Mouse (Mus musculus) CH12.LX (cell line): ENCODE data around the gene Pla2g5. TPM values are rescaled to one million over a fixed set of nuclear protein-coding genes. Genes with fewer than 3 reads are reported as not detected.

ENCODE experiments used
- DNase-seq: peaks from one replicate; pipeline ENCODE4 v3.0.0-alpha.2; 2013; ENCODE audit errors: extremely low read depth
- H3K27ac ChIP-seq: 2 replicates; pipeline ENCODE4 v1.5.1; 2012; ENCODE audit warnings: low read depth, mild to moderate bottlenecking, control low read depth, moderate library complexity; ENCODE audit not compliant: insufficient read depth
- H3K27me3 ChIP-seq: replicated peaks from 2 replicates; pipeline ENCODE3; 2012; ENCODE audit warnings: inconsistent platforms
- H3K36me3 ChIP-seq, 2 experiments: replicated peaks in 1 of 2; 2 replicates each; pipeline versions ENCODE3 to v1.6.1; 2012; ENCODE audit warnings: inconsistent platforms in 1 of 2, low read length in 1 of 2, mild to moderate bottlenecking in 1 of 2, mixed read lengths in 1 of 2, moderate library complexity in 1 of 2; ENCODE audit not compliant: control insufficient read depth in 1 of 2, insufficient read depth in 1 of 2
- H3K4me1 ChIP-seq, 2 experiments: 2 replicates each; pipeline ENCODE4 v1.6.1; 2012; ENCODE audit warnings: inconsistent platforms in 1 of 2, moderate library complexity in 1 of 2; ENCODE audit not compliant: insufficient read depth in 2 of 2, control insufficient read depth in 1 of 2
- H3K4me2 ChIP-seq: 2 replicates; pipeline ENCODE4 v1.6.1; 2012; ENCODE audit warnings: low read depth, mild to moderate bottlenecking, control low read depth; ENCODE audit not compliant: poor library complexity, insufficient read depth, severe bottlenecking
- H3K4me3 ChIP-seq, 3 experiments: fragments of 150-350 bp in 1 of 3; sonication (generic) in 1 of 3; replicated peaks in 1 of 3; 2 replicates each; pipeline versions ENCODE3 to v1.5.1; 2011 to 2012; ENCODE audit warnings: low read depth in 2 of 3, low read length in 2 of 3, mild to moderate bottlenecking in 2 of 3, moderate library complexity in 2 of 3, control low read depth in 1 of 3, improper control_type of control experiment in 1 of 3, inconsistent platforms in 1 of 3, mixed read lengths in 1 of 3; ENCODE audit not compliant: poor library complexity in 1 of 3
- H3K79me2 ChIP-seq: replicated peaks from 2 replicates; pipeline ENCODE4 v1.6.1; 2012; ENCODE audit warnings: mild to moderate bottlenecking, moderate library complexity; ENCODE audit not compliant: control insufficient read depth, poor library complexity, insufficient read depth, severe bottlenecking; ENCODE audit errors: extremely low read depth
- H3K9ac ChIP-seq: 2 replicates; pipeline ENCODE4 v1.6.1; 2012; ENCODE audit warnings: low read depth, mild to moderate bottlenecking, control low read depth, moderate library complexity; ENCODE audit not compliant: insufficient read depth
- H3K9me3 ChIP-seq: replicated peaks from 2 replicates; pipeline ENCODE3; 2012; ENCODE audit warnings: low read length, inconsistent platforms, mixed read lengths
- BHLHE40 ChIP-seq: IDR thresholded peaks from 2 replicates; pipeline ENCODE4 v1.6.1; 2011; ENCODE audit warnings: mild to moderate bottlenecking, low read depth, low read length, improper control_type of control experiment
- CTCF ChIP-seq, 2 experiments: IDR thresholded peaks in 1 of 2; conservative IDR thresholded peaks in 1 of 2; 2 replicates each; pipeline ENCODE4 v1.5.1; 2011 to 2012; ENCODE audit warnings: low read depth in 2 of 2, low read length in 2 of 2, improper control_type of control experiment in 1 of 2, inconsistent platforms in 1 of 2, mild to moderate bottlenecking in 1 of 2, moderate library complexity in 1 of 2
- ELF1 ChIP-seq: IDR thresholded peaks from 2 replicates; pipeline ENCODE4 v1.6.1; 2014; ENCODE audit warnings: low read depth, mild to moderate bottlenecking, inconsistent platforms, low read length, improper control_type of control experiment
- ETS1 ChIP-seq: conservative IDR thresholded peaks from 2 replicates; pipeline ENCODE4 v1.6.1; 2012; ENCODE audit warnings: low read depth, mild to moderate bottlenecking, inconsistent platforms, low read length, improper control_type of control experiment, moderate library complexity
- HCFC1 ChIP-seq: IDR thresholded peaks from 2 replicates; pipeline ENCODE4 v1.6.1; 2012; ENCODE audit warnings: low read depth, mild to moderate bottlenecking, inconsistent platforms, low read length, improper control_type of control experiment
- IRF4 ChIP-seq: IDR thresholded peaks from 2 replicates; pipeline ENCODE4 v1.6.1; 2014; ENCODE audit warnings: low read depth, mild to moderate bottlenecking, inconsistent platforms, low read length, improper control_type of control experiment
- JUND ChIP-seq: conservative IDR thresholded peaks from 2 replicates; pipeline ENCODE4 v1.6.1; 2011; ENCODE audit warnings: low read depth, low read length, improper control_type of control experiment
- MAFK ChIP-seq: IDR thresholded peaks from 2 replicates; pipeline ENCODE4 v1.6.1; 2011; ENCODE audit warnings: low read length, improper control_type of control experiment; ENCODE audit not compliant: insufficient replicate concordance
- MAX ChIP-seq: IDR thresholded peaks from 2 replicates; pipeline ENCODE4 v1.6.1; 2011; ENCODE audit warnings: low read length, improper control_type of control experiment
- MAZ ChIP-seq: IDR thresholded peaks from 2 replicates; pipeline ENCODE4 v1.6.1; 2012; ENCODE audit warnings: low read depth, mild to moderate bottlenecking, inconsistent platforms, low read length, improper control_type of control experiment, moderate library complexity
- MYC ChIP-seq: IDR thresholded peaks from 2 replicates; pipeline ENCODE4 v1.6.1; 2011; ENCODE audit warnings: low read depth, mild to moderate bottlenecking, improper control_type of control experiment, low read length
- NELFE ChIP-seq: IDR thresholded peaks from 2 replicates; pipeline ENCODE4 v1.6.1; 2011; ENCODE audit warnings: low read depth, low read length, improper control_type of control experiment
- NRF1 ChIP-seq: IDR thresholded peaks from 2 replicates; pipeline ENCODE4 v1.6.1; 2014; ENCODE audit warnings: low read depth, mild to moderate bottlenecking, inconsistent platforms, low read length, improper control_type of control experiment, moderate library complexity
- RAD21 ChIP-seq: IDR thresholded peaks from 2 replicates; pipeline ENCODE4 v1.6.1; 2011; ENCODE audit warnings: low read depth, mild to moderate bottlenecking, low read length, improper control_type of control experiment, moderate library complexity
- SIN3A ChIP-seq: IDR thresholded peaks from 2 replicates; pipeline ENCODE4 v1.6.1; 2012; ENCODE audit warnings: low read length, improper control_type of control experiment, inconsistent platforms
- SMC3 ChIP-seq: IDR thresholded peaks from 2 replicates; pipeline ENCODE4 v1.6.1; 2011; ENCODE audit warnings: low read depth, low read length, improper control_type of control experiment
- USF1 ChIP-seq: IDR thresholded peaks from 2 replicates; pipeline ENCODE4 v1.6.1; 2014; ENCODE audit warnings: low read depth, mild to moderate bottlenecking, inconsistent platforms, low read length, improper control_type of control experiment
- ZC3H11A ChIP-seq: IDR thresholded peaks from 2 replicates; pipeline ENCODE4 v1.6.1; 2012; ENCODE audit warnings: low read depth, mild to moderate bottlenecking, inconsistent platforms, low read length, improper control_type of control experiment
- ZMIZ1 ChIP-seq: IDR thresholded peaks from 2 replicates; pipeline ENCODE4 v1.6.1; 2012; ENCODE audit warnings: low read depth, mild to moderate bottlenecking, inconsistent platforms, low read length, improper control_type of control experiment
- ZNF384 ChIP-seq: IDR thresholded peaks from 2 replicates; pipeline ENCODE4 v1.6.1; 2012; ENCODE audit warnings: low read depth, low read length, improper control_type of control experiment, inconsistent platforms
- dilution Hi-C: fragments of 300-500 bp; cut with MboI; formaldehyde crosslinking; loops from 2 replicates; pipeline ENCODE4 v1.14.3; 2020; ENCODE audit warnings: low sequenced_read_pairs; ENCODE audit not compliant: extremely low pct_unique_long_range_greater_than_20kb, extremely low pct_ligation_motif_present
- in situ Hi-C: fragments of 300-500 bp; cut with MboI; formaldehyde crosslinking; loops from 3 replicates; pipeline ENCODE4 v1.14.3; 2019; ENCODE audit warnings: low sequenced_read_pairs, low pct_ligation_motif_present, low pct_unique_long_range_greater_than_20kb, mixed read lengths
- polyA plus RNA-seq: library from polyadenylated mRNA; unstranded; fragments of >175 nt; gene quantifications from 2 replicates; pipeline ENCODE4 v1.2.1, GENCODE M21; 2012; ENCODE audit warnings: low read depth; ENCODE audit not compliant: insufficient read length
- total RNA-seq, 2 experiments: library from RNA; depleted of rRNA; stranded (reverse); fragments of 300-350 nt in 1 of 2; fragments of >200 nt in 1 of 2; gene quantifications; 2 replicates each; pipeline ENCODE4 v1.2.3; 2012 to 2014

Gene Pla2g5
- total and polyA plus RNA-seq, 3 experiments: 0.53 to 0.68 TPM; not detected in 1

GRCm38 (mm10) chr4:138889165-138889564, 25.9 kb upstream of the Pla2g5 start:
- H3K4me2 ChIP-seq: no peak overlapping the region
- no peak for DNase-seq
- no peaks in the 10 kb centered on the region for H3K4me1 ChIP-seq
- dilution Hi-C loops: no loop called here
- H3K4me3 ChIP-seq: no peak overlapping the region
- peaks cover 0 to 20% of the 10 kb centered on the region in 2 experiments for H3K36me3 ChIP-seq
- no peaks in the 10 kb centered on the region for H3K9me3 ChIP-seq
- no peak for TF ChIP-seq JUND
- no peak for TF ChIP-seq ETS1
- TF ChIP-seq NRF1: no peak
- H3K9ac ChIP-seq: no peak overlapping the region
- no peaks in the 10 kb centered on the region for H3K79me2 ChIP-seq
- no peak overlapping the region for H3K27ac ChIP-seq
- peaks cover 5% of the 10 kb centered on the region for H3K27me3 ChIP-seq
- in situ Hi-C loops: no loop called here

DNA sequence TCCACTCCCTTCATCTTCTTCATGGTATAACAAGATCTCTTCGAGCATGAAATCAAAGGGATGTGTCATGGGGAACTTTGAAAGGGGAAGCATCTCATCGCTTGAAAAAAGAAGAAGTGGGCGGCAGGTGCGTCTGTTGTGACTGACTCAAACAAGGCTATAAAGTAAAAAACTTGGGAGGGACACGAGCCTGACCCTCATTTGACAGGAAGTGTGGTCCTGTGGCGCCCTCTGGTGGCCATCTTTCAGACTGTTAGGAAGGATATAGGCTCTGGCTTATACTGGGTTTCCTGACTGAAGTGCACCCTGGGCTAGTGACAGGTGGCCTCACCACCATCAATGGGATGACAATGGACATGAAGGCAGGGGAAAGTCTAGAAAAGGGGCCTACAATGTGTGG, 21.0 kb upstream of the Pla2g5 start:
- H3K27ac ChIP-seq: no peak overlapping the region
- no peaks in the 10 kb centered on the region for H3K79me2 ChIP-seq
- H3K4me3 ChIP-seq: no peak overlapping the region
- no peak overlapping the region for H3K4me2 ChIP-seq
- peaks cover 50% of the 10 kb centered on the region for H3K27me3 ChIP-seq
- H3K4me1 ChIP-seq: no peaks in the 10 kb centered on the region
- 0 out of 2 replicates have a peak, but pooled peaks have one; percentile 29 for TF ChIP-seq NELFE
- TF ChIP-seq MAZ: no peak
- TF ChIP-seq MYC: 0 out of 2 replicates have a peak, but pooled peaks have one; percentile 46
- TF ChIP-seq SIN3A: no peak
- TF ChIP-seq MAX: peak; percentile 20; the same call in 1 of the 2 replicates
- TF ChIP-seq ZMIZ1: no peak
- peak; percentile 51 for TF ChIP-seq BHLHE40
- no peak for TF ChIP-seq USF1
- TF ChIP-seq ELF1: peak; percentile 49; the same call in 1 of the 2 replicates
- TF ChIP-seq HCFC1: no peak
- TF ChIP-seq RAD21: peak; percentile 94
- TF ChIP-seq ZC3H11A: peak; percentile 10; the same call in 1 of the 2 replicates
- peak; percentile 41 to 97; a peak in 3 of 4 replicates for TF ChIP-seq CTCF (conservative IDR thresholded peaks at IDR 0.05 in 1 of 2, IDR thresholded peaks at IDR 0.05 in 1 of 2; ENCODE audit: low read depth in 2 of 2, low read length in 2 of 2)
- TF ChIP-seq IRF4: no peak
- TF ChIP-seq MAFK: no peak
- peak; percentile 80 for TF ChIP-seq SMC3
- peak; percentile 59 for TF ChIP-seq ZNF384
- H3K36me3 ChIP-seq: no peaks in the 10 kb centered on the region
- peak; percentile 88 for DNase-seq
- in situ Hi-C loops: no loop called here
- H3K9ac ChIP-seq: no peak overlapping the region
- dilution Hi-C loops: no loop called here
- no peaks in the 10 kb centered on the region for H3K9me3 ChIP-seq
